Mouse (Mus musculus) kidney, postnatal 25 days (tissue): ENCODE measurements around the gene Uxt.

Experiments
- DNase-seq, 2 experiments: peaks; one replicate each; pipeline ENCODE4 v3.0.0; 2021; ENCODE audit warnings: mixed read lengths in 2 of 2

Uxt gene

GRCm38 (mm10) chrX:20961477-20962378 lies at the start of gene Uxt:
Uxt (minus strand) TSS chrX:20962017.
- peak; percentile 90 to 93 for DNase-seq

DNA sequence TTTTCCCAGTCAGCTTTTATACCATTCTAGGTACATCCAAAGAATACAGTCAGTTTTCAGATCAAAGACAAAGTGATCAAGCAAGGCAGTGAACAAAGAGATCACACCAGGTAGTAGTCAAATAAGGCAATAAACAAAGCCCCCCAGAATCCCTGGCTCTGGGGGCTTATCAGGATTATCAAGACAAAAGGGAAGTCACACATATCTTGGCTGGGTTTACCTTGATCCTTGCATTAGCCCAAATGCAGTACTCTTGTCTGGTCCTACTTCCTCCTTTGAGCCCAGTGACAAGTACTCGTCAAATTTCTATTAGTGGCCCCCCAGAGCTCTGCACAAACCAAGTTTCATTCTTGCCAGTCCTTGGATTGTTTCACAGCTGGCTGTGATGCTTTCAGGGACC lies 19.1 kb upstream of the Uxt start:
- DNase-seq: no peak

- peak; percentile 83 to 94 for DNase-seq
Observed at GRCm38 (mm10) chrX:20950191-20950880, 11.5 kb downstream of the Uxt start, which contains the start of gene Elk1. Elk1 (minus strand) TSS chrX:20950608.

- DNase-seq: peak; percentile 52 to 64
Observed at GRCm38 (mm10) chrX:20946055-20946454, 15.8 kb downstream of the Uxt start.

- no peak for DNase-seq
Observed at GRCm38 (mm10) chrX:20931963-20932362, 29.9 kb downstream of the Uxt start.

- no peak for DNase-seq
Observed at GRCm38 (mm10) chrX:20931364-20931763, 30.5 kb downstream of the Uxt start, which contains the start of gene Cfp. Cfp (minus strand) TSS chrX:20931555.

GRCm38 (mm10) chrX:20929859-20930258 lies 32.0 kb downstream of the Uxt start:
- DNase-seq: no peak

DNA sequence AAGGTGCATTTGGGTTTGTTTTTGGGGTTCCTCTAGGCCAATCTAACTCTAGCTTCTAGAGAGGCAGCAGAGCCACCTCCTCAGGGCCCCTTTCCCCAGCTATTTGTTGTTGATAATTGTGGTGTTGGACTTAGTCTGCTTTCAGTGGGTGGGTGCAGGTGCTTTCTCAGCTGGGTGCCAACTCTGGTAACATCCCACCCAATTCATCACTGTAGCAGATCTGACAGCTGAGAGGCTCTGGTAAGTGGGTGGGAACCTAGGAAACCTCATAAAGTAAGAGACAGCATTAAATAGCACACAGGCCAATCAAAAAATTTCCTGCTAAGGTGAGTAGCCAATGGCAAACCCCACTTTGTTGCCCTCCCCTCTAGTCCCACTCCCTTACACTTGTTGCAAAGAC lies 36.8 kb downstream of the Uxt start:
- DNase-seq: no peak

DNA sequence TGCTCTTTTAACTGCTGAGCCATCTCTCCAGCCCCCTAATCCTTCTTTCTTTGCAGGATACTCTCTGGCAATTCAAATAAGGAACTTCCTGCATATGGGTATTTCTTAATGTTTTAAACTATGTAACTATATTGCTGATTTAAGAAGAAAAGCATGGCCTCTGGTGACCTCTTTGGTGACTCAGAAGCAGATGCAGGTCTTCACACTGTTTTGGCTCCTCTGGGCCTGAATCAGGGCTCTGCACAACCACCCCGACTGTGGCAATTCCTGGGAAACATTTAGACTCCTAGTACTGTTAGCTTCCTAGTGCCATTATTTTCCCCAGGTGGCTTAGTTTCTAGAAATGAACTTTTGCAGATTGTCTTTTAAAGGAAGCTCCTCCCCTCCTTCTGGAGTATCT lies 38.3 kb downstream of the Uxt start:
- no peak for DNase-seq

DNA sequence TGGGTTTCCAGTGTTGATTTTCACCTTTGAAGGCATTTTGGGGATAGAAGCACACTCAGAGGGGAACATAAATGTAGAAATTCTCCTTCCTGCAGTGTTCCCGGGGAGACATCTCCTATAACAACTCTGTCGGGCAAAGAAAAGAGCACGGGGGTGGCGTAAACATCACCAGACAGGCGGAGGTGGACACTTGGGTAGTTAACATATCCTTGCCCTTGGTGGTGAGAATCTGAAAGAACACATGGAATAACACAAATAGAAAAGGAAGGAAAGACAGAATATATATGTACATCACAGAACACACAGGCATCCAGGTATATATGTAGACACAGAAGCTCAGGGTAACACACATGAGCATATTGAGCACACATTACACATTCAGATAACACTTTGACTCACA lies 40.5 kb downstream of the Uxt start:
- DNase-seq: no peak

DNA sequence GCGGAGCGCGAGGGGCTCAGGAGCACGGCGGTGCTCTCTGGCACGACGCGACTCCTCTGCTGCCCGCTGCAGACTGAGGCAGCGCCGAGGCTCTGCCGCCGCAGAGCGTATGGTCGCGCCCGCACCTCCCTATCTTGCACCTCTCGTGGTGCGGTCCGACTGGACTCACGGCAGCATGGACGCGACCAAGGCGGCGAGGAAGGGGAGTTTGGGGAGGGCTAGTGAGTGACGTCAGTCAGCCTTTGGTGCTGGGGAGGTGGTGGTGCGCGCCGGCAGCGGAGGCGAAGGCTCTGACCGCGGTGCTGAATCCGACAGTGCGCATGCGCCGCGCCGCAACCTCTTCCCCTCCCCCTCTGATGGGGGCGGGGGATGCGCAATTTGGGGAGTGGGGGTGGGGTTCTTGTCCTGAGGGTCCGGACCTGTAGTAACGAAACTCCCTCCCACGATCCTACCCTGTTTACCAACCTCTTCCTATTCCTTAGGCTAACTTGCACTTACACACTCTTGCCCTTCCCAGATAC lies 40.9 kb downstream of the Uxt start, which contains the start of gene Syn1:
Gene Syn1 (minus strand): TSS at position 161 of the 521 bp plus-strand sequence.
- DNase-seq: peak; percentile 72 to 88

GRCm38 (mm10) chrX:20920249-20920843 lies 41.5 kb downstream of the Uxt start:
- no peak for DNase-seq

DNA sequence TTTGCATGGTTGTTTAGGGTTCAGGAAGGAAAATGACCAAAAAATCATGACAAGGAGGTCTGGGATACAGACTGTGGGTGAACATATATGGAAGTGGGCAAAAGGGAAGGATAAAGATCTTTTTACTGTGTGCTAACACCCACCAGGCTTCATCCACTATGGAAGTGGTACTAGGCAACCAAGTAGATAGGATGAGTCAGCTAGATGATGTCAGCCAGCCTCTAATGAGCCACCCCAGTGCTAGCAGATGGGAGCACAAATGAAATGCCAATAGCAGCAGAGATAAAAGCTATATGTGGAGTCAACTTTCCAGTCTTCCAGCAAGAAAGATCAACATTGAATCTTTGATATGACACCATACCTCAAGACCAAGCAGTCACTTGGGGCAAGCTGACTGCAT lies 46.7 kb downstream of the Uxt start:
- no peak for DNase-seq

GRCm38 (mm10) chrX:20913726-20914125 lies 48.1 kb downstream of the Uxt start:
- no peak for DNase-seq

DNA sequence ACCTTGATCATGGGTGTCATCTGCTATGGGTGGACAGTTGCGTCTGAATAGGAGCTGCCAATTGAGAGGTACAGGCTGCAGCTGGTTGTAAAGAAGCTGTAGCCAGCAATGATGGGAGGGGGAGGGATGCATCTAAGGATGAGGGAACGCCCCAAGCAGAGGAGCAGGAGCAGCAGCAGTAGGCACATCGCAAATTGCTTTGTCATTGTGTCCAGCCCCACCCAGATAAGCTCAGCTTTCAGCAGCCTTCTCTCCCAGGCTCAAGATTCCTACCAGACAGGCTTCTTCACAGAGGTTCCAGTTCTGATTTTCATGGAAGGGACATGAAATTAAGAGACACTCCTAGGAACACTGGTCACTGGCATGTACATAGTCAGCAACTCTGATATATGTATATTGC lies 51.7 kb downstream of the Uxt start:
- DNase-seq: no peak
